Mouse (Mus musculus): ENCODE data around the gene Lurap1l.
"Not testable (repeated sequence)": the region's sequence is repeated elsewhere in the genome, so short reads cannot be mapped to it uniquely, and the experiment has no call there.

The Lurap1l gene

DNA sequence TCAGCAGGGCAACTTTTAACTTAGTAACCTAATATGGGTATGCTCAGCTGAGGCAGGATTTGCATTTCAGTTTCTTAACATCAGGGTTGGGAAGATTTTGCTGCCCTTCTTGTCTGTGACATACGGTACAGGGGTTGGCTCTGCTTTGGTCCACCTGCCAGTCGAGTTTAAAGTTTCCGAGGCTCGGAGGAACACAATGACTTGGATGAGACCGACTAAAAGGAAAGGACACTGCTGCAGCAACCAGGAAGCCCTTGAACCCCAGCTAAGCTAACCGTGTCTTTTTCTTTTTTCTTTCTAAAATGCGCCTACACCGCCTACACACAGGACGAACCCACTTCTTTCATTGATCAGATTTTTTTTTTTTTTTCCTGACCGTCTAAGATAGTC, at the start of gene Lurap1l:
Lurap1l (plus strand) TSS at position 166 of the 390 bp plus-strand sequence.
- peak; percentile 86 for DNase-seq (ENCODE audit: inconsistent ontology term)

DNA sequence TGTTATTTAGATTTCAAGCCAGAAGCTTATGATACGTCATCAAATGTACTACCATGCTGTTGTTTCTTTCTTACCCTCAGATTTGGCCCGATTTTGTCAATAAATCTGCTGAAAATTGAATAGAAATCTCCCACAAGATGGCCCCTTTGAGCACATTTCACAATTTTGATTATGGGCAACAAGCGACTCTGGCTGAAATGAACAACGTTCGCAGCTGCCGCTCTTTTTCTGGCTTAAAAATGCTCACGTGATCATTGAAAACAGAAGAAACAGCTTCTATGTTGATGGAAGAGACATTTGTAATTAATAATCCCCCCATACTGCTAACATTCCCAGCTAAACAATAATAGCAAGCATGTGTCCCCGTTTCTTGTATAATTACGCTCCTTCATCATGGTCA, 47.5 kb upstream of the Lurap1l start:
- DNase-seq (ENCODE audit: inconsistent ontology term), result no peak

DNA sequence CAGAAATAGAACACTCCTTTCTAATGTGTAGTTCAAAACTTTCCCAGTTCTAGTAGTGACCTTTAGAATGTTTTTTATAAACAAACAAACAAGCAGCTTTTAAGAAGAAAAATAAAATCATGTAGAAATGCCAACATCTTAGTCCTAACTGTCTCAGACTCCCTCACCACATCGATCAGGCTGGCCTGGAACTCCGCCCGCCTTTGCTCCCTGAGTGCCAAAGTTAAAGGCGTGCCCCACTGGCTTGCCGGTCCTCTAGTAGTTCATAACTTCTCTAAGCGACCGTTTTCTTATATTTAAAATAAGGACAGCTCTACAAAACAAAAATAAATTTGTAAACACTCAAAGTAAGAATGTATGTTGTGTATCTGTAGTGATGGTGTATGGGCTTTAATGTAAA, 46.5 kb upstream of the Lurap1l start:
- no peak for DNase-seq (ENCODE audit: inconsistent ontology term)

DNA sequence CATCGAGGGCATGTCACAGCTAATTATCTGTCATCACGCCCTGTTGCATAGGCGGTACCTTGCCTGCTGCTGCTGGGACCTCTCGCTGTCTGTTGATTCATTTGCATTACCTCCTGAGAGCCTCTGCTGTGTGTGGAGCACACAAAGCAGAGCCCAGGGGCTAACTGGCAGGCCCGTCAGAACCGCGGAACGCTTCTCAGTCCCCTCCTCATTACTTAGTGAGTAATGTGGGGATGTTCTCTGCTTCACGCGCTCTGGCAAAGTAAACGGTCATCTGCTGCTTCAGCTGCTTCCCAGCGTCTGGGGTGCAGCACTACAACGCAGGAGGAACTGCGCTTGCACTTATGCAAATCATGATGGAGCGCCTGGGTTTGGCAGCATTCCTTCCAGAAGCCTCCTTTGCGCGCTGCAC, 45.9 kb upstream of the Lurap1l start:
- DNase-seq (ENCODE audit: inconsistent ontology term), result peak; percentile 76

DNA sequence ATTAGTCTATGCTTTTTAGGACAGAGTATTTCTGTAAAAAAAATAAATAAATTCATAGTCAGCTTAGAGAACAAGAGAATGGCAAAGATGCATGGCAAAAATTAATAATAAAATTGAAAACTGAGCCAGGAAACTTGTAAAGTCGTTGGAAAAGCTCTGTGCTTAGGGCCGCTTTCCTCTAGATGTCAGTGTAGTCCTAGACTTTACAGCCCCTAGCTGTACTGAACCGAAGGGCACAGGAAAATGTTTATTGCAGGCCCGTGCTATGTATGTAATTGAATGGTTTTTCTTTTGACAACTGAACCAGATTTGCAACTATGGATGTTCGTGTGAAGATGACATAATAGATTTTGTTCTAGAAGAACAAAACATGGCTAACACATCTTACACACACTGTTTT, 44.4 kb upstream of the Lurap1l start:
- DNase-seq (ENCODE audit: inconsistent ontology term), result peak; percentile 43

DNA sequence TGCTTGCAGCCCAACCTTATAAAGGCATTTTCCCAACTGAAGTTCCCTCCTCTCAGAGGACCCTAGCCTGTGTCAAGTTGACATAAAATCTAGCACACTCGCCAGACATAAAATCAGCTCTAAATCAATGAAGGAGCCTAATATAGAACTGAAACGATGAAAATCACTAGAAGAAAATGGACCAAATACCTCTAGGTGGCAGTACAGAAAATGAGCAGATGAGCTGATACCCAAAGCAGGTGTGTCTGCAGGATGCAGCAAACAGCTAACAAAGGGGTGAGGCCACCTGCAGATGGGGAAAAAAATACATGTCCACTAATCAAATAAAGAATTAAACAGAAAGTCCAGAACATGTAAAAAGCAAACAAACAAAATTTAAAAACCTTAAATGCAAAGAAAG, 40.8 kb upstream of the Lurap1l start:
- no peak for DNase-seq (ENCODE audit: inconsistent ontology term)

DNA sequence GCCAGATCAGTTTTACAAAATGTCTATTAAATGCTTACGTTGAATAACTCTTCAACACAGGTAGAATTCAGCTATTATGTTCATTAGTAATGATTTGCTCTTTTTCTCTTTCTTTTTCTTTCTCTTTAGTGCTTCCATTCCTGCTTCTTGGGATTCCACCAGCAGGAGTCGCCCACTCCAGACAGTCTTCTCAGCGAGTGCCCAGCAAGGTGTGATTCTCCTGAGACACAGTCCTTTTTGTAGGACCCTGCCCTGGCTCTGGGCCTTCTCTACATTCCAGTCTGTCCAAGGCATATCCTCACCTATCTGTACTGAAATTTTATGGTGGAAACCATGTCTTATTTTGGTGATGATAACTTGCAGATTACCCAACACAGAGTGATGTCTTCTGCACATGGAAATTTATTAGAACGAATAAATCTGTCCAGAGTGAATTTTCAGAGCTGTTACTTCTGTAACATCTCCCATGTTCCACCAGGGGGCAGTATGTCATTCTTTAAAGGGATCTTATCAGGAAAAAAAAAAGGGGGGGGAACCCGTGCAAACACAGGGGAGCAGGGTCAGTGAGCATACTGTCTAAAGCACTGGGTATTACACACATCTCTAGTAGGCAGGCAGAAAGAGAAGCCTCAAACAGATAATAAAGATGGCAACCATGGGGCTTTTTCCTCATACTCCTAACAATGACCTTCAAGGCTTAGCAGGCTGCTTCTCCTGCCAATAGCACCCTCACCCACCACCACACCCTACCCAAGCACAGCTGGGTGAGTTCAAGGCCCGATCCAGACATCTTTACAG, 37.4 kb upstream of the Lurap1l start:
- DNase-seq (ENCODE audit: inconsistent ontology term), result peak; percentile 90

DNA sequence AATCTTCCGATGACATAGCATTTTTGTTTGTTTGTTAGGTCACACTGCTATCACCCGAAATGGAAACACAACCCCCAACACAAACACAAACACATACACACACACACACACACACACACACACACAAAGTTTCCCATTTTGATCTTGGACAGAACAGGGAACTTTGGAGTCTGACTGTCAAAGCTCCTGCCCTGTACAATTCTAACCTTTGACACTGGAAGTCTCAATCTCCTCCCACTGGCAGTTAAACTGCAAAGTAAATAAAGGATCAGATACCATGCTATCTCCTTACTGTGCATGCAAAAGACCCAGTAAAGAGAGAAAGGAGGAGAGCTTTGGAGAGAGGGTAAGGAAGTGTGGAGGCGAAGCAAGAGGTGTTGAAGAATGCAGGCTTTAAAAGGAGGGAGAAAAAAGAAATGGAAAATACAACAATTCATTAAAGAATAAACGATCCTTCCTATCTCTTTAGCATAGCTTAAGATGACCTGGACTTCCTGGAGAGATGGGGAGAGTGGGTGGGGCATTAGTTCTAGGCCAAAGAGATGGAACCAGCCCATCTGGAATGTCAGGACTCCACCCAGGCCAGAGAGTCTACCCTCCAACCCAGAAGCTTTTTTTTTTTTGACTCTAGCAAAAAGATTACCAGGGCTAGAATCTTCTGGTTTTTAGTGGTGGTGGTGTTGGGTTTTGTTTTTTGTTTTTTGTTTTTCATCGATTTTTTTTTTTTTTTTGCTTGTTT, 36.2 kb upstream of the Lurap1l start:
- peak; percentile 6 for DNase-seq (ENCODE audit: inconsistent ontology term)

DNA sequence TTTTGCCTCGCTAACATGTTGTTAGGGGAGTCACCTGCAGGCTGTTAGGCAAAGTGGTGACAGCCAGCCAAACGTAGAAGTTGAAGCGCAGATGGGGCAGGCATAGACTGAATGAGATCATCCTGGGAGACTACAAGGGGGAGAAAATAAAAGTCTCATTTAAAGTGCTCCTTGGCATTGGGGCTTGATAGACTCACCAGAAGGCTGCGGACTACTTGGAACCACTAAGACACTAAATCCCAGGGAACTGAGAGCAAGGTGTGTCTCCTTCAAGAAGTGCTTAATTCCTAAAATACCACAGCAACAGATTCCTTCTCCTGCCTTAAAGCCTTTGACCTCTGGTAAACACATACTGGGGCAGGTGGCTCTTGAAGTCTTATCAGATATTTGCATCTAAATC, 35.4 kb upstream of the Lurap1l start:
- no peak for DNase-seq (ENCODE audit: inconsistent ontology term)

DNA sequence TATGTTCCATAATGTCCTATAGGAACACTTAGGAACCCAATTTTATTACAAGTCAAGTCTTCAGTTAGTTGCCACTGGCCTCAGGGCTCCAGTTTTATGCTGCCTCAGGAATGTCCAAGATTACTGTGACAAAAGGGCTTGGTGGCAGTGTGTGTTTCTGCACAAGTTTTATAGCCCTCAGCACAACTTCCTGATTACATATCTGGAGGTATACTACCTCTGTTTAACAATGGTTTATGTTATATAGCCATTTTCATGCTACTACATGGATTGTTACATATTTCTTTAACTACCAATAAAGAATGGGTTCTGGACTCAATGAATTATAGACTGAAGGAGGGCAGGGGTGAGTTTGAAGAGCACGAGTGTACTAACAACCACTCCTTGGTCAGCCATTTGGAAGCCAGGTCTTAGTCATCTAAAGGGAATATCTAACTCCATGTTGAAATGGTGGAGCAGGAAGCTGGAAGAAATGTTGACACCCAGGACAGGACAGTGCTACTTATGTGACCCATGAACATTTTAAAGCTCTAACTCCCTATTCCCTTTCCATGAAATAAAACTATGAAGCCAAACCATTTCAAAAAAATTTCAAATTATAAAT, 28.3 kb upstream of the Lurap1l start:
- DNase-seq (ENCODE audit: inconsistent ontology term), result no peak

DNA sequence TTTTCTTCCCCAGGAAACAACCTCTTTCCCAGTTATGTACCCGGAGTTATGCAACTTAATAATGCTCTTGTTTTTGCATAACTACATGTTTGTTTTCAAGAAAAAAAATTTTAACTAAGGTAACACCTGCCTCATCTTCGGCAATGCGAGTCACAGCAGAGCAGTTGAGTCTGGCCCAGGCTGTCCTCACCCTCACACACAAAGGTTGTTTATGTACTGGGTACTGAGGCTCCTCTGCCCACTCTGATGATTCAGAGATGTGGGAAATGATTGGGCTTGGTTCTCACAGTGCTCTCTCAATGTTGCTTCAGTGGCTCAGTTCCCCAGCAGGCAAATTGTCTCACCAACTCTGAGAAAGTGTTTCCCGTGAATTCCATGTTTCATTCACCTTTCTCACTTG, 23.8 kb upstream of the Lurap1l start:
- peak; percentile 66 for DNase-seq (ENCODE audit: inconsistent ontology term)

DNA sequence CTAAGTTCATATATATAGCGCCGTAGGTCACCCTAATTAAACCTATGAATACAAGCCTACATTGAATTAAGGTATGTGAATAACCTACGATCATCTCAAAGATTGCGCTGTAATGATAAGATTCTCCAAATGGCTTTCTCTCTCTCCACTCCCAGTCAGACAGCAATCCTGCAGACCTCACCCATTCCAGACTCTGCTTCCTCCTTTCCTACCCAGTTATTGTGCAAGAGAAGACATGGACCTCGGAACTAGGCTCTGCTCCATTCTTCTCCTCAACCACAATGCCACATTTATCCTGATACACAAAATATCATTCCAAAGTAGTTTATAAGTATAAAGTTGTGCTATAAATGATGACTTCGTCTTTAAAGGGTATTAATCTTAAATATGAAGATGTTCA, 19.4 kb upstream of the Lurap1l start:
- DNase-seq (ENCODE audit: inconsistent ontology term), result no peak

DNA sequence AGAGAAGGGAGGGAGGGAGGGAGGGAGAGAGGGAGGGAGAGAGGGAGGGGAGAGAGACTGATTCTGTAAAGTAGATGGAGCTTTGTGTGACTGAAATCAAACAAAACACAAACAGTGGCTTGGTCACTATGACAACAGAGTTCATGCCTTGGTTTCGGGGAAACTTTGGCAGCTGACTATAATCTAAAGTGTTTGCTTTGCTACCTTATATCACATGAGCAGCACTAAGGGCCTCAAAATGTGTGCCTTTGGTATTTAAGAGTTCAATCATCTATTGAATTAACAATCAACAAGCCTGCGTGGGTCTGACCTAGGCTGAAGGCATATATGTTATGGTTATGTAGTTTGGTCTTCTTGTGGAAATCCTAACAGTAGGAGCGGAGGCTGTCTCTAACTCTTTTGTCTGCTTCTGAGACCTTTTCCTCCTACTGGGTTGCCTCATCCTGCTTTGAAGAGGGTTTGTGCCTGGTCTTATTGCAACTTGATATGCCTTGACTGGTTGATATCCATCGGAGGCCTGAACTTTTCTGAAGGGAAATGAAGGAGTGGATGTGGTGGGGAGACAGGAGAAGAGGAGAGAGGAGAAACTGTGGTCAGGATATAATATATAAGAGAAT, 15.1 kb upstream of the Lurap1l start:
- DNase-seq (ENCODE audit: inconsistent ontology term), result peak; percentile 20

DNA sequence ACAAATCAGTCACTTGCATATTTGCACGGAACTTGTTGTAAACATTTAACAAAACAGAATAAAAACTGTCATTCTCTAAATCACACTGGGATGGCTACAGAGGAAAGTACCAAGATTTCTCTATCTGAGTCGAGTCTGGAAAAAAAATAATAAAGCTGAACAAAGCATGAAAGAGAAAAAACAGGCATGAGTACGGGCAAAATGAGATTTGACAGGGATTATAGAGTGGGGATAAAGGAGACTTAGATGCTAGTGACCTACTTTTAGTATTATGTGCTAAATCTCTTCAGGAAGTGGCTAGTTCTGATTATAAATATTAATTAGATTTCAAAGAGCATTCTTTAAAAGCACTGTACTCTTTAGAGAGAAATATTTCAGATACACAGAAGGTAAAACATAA, 3.7 kb upstream of the Lurap1l start:
- DNase-seq (ENCODE audit: inconsistent ontology term), result no peak

DNA sequence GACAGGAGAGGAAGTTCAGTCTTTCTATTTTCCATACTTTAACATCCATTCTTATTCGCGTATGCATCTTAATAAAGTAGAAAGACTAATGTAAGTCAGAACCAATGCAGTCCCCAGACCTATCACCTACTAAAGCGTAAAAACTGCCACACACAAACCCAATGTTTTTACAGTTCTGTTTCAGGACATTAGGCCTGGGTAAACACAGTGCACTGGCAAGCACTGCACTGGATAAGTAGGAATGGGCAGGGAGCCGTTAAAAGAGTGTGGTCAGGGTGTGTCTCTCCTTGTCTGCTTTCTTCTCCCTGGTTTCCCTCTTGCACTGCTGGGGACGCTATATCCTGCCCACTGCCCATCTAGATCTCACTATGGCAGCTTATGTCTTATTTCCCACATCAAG, 2.5 kb upstream of the Lurap1l start:
- DNase-seq (ENCODE audit: inconsistent ontology term), result no peak

DNA sequence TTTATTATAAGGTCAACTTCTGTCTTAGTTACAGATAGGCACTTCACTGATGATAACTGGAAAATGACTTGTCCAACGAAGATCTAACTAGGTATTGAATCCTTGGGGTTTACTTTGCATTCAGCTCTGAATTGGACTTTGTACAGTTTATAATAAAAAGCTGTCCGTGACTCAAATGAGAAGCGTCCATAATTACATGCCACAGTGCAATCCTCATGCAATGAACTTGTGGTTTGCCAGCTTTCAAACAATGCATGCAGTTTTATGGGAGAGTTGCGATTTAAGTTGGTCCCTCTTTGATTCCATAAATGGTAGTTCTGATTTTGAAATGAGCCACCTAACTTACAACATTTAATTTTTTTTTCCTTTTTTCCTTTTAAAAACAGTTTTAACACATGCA, 1.5 kb upstream of the Lurap1l start:
- peak; percentile 79 for DNase-seq (ENCODE audit: inconsistent ontology term)

DNA sequence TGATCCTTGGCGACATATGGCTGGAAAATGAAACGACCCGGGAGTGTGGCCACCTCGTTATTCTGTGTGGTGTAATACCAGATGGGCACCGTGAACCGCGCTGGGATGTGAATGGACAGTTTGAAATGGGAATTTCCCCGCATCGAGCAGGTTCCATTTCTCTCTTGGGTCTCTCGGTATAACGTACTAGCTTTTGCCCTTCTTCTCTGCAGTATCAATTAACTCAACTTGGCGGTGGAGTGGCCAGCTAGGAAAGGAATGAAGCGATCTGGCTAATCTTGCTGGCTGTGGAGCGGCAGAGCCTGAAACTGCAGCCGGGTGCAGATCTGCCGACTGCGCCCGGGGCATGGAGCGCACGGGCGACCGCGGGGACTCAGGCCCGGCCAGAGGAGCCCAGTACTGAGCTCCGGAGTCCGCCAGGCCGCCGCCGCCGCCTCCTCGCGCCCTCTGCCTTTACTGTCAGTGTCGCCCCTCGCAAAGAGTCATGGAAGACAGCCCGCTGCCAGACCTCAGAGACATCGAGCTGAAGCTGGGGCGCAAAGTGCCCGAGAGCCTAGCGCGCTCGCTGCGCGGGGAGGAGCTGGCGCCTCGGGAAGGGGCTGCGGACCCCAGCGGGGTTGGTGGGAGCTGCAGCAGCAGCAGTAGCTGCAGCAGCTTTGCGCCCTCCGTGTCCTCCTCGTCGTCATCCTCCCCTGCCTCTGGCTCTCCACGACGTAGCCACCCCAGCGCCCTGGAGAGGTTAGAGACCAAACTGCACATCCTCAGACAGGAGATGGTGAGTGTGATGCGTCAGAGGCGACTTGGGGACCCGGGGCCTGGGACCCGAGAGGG, 640 bp downstream of the Lurap1l start:
- DNase-seq (ENCODE audit: inconsistent ontology term), result peak; percentile 71

DNA sequence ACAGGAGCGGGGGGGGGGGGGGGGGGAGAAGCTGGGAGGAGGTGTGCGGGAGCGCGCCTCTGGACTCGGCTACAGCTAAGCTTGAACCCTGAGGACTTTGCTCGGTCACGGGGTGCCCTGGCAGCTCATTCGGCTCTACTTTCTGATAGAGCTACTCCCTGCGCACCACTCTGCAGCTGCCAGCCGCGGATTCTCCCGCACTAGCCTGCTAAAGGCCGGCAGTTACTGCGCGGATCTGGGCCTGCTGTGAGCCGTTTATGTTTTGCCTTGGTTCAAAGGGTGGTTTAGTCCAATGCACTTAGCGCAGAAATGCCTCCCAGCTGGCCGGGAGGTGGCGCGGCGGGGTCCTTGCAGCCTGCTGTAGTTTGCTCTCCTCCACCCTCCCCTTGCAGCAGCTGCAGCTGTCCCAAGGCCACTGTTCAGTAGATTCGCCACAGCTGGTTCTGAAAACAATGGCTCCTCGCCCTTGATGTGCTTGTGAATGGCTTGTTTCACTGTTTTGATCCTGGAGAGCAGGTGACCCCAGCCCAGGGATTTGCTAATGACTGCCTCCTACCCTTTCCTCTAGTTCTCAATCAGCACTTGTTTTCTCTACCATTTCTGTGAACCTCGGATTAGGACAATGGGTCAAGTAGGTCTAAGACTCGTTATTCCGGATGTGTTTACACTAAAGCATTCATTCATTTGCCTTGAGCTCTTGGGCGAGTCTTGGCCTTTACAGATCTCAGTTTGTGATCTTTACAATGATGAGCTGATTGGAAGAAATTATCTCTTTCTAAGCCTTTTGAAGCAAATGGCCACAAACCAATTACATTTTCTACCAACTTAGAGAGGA, 1.5 kb downstream of the Lurap1l start:
- DNase-seq (ENCODE audit: inconsistent ontology term), result peak; percentile 90

DNA sequence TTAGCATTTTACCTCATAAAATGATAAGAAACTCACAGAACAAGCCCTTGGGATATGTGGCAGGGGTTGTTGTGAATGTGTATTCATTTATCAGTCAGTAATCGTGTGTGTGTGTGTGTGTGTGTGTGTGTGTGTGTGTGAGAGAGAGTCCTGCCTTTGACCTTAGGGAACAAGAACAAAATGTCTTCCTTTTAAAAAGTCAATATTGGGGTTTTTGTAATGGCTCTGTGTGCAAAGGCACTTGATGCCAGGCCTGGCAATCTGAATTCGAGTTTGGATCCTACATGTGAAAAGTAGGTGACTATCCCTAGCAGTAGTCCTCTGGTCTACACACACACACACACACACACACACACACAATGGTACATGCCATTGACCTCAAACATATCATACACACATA, 4.8 kb downstream of the Lurap1l start:
- DNase-seq (ENCODE audit: inconsistent ontology term), result no peak

DNA sequence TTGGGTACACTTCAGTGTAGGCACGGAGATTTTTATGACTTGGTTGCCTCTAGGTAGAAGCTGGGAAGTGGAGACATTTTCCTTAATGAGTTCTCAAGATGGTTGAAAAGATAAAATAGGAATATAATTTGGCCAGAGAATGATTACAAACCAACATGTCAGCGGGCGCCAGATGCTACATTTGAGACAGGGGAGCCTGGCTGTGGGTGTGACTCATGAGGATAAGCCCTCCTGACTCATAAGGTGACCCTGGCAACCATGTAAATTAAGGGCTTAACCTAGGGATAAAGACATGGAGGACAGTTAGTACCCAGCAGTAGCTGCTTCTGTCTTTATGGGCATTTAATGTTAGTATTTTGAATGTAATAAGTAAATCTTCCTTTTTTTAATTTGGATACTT, 6.2 kb downstream of the Lurap1l start:
- DNase-seq (ENCODE audit: inconsistent ontology term), result no peak

DNA sequence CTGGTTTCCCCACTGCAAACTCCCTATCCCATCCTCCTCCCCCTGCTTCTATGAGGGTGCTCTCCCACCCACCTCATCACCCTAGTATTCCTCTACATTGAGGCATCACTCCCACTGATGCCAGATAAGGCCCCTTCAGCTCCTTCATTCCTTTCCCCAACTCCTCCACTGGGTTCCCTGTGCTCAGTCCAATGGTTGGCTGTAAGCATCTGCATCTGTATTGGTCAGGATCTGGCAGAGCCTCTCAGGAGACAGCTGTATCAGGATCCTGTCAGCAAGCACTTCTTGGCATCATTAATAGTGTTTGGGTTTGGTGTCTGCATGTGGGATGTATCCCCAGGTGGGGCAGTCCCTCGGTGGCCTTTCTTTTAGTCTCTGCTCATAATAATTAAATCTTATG, 6.7 kb downstream of the Lurap1l start:
- DNase-seq (ENCODE audit: inconsistent ontology term), result not testable (repeated sequence)
